Mouse (Mus musculus) myocyte (in vitro differentiated cells): ENCODE measurements around the gene Ugt1a7c. TPM values are rescaled to one million over a fixed set of nuclear protein-coding genes. Genes with fewer than 3 reads are reported as not detected.

Experiments
- H3K27me3 ChIP-seq: one replicate; pipeline ENCODE4 v1.6.1; 2011; ENCODE audit not compliant: control insufficient read depth, insufficient read depth, insufficient read length
- H3K36me3 ChIP-seq: one replicate; pipeline ENCODE4 v1.6.1; 2011; ENCODE audit not compliant: control insufficient read depth, insufficient read depth
- H3K4me2 ChIP-seq: one replicate; pipeline ENCODE4 v1.6.1; 2011; ENCODE audit warnings: low read depth, control low read depth
- H3K4me3 ChIP-seq: one replicate; pipeline ENCODE4 v1.5.1; 2011; ENCODE audit warnings: mild to moderate bottlenecking, control low read depth, moderate library complexity
- H3K79me2 ChIP-seq: one replicate; pipeline ENCODE4 v1.6.1; 2011; ENCODE audit not compliant: control insufficient read depth, insufficient read depth
- H3ac ChIP-seq: one replicate; pipeline ENCODE4 v1.6.1; 2011; ENCODE audit not compliant: control insufficient read depth, insufficient read length
- CEBPB ChIP-seq: IDR thresholded peaks from 2 replicates; pipeline ENCODE4 v1.6.1; 2011; ENCODE audit warnings: mild to moderate bottlenecking, moderate library complexity; ENCODE audit not compliant: poor library complexity, insufficient read depth, severe bottlenecking
- E2F4 ChIP-seq: IDR thresholded peaks from one replicate; pipeline ENCODE4 v1.6.1; 2011; ENCODE audit warnings: mild to moderate bottlenecking, control low read depth, moderate library complexity; ENCODE audit not compliant: insufficient read depth
- MAX ChIP-seq: IDR thresholded peaks from one replicate; pipeline ENCODE4 v1.6.1; 2011; ENCODE audit warnings: low read depth, mild to moderate bottlenecking, control low read depth
- MYOD1 ChIP-seq, 3 experiments: IDR thresholded peaks; one replicate each; pipeline ENCODE4 v1.6.1; 2011; ENCODE audit warnings: control low read depth in 2 of 3, low read depth in 2 of 3, mild to moderate bottlenecking in 2 of 3, moderate library complexity in 1 of 3; ENCODE audit not compliant: insufficient read length in 2 of 3, control insufficient read depth in 1 of 3
- MYOG ChIP-seq, 3 experiments: IDR thresholded peaks; one replicate each; pipeline ENCODE4 v1.6.1; 2011; ENCODE audit warnings: control low read depth in 2 of 3, low read depth in 2 of 3, mild to moderate bottlenecking in 2 of 3; ENCODE audit not compliant: insufficient read length in 2 of 3, control insufficient read depth in 1 of 3, insufficient read depth in 1 of 3
- POLR2A ChIP-seq: IDR thresholded peaks from one replicate; pipeline ENCODE4 v1.6.1; 2011; ENCODE audit warnings: low read depth, mild to moderate bottlenecking, control low read depth, moderate library complexity; ENCODE audit not compliant: insufficient read length
- POLR2AphosphoS2 ChIP-seq: IDR thresholded peaks from one replicate; pipeline ENCODE4 v1.6.1; 2011; ENCODE audit warnings: low read depth, control low read depth; ENCODE audit not compliant: insufficient read length
- REST ChIP-seq: IDR thresholded peaks from one replicate; pipeline ENCODE4 v1.6.1; 2011; ENCODE audit warnings: mild to moderate bottlenecking, control low read depth, moderate library complexity; ENCODE audit not compliant: insufficient read depth, insufficient read length
- SRF ChIP-seq: IDR thresholded peaks from one replicate; pipeline ENCODE4 v1.6.1; 2011; ENCODE audit warnings: low read depth; ENCODE audit not compliant: control insufficient read depth, insufficient read length
- TCF12 ChIP-seq: IDR thresholded peaks from one replicate; pipeline ENCODE4 v1.6.1; 2011; ENCODE audit warnings: mild to moderate bottlenecking, control low read depth; ENCODE audit not compliant: poor library complexity, insufficient read depth, severe bottlenecking
- TCF3 ChIP-seq: IDR thresholded peaks from one replicate; pipeline ENCODE4 v1.6.1; 2011; ENCODE audit warnings: low read depth, control low read depth; ENCODE audit not compliant: insufficient read length
- USF1 ChIP-seq: IDR thresholded peaks from one replicate; pipeline ENCODE4 v1.6.1; 2011; ENCODE audit warnings: low read depth, mild to moderate bottlenecking, control low read depth, moderate library complexity
- polyA plus RNA-seq: library from polyadenylated mRNA; unstranded; fragments of >200 nt; fragmentation: generic; extraction: Trizol; gene quantifications from one replicate; pipeline ENCODE4 v1.2.1, GENCODE M21; 2012; ENCODE audit warnings: missing spikeins

The Ugt1a7c gene
- polyA plus RNA-seq, 1 experiment, result 0.18 TPM

- Histone ChIP-seq H3K27me3 (no peaks in the 10 kb centered on the region), H3ac (no peak overlapping the region), H3K36me3 (peaks cover 36% of the 10 kb centered on the region), H3K4me3 (no peak overlapping the region), H3K4me2 (peak overlapping the region; percentile 37), H3K79me2 (no peaks in the 10 kb centered on the region)
- no peak for TF ChIP-seq TCF12
- no peak for TF ChIP-seq MYOG (IDR thresholded peaks at IDR 0.05; ENCODE audit: control insufficient read depth in 1 of 3, insufficient read depth in 1 of 3, insufficient read length in 2 of 3, low read depth in 2 of 3)
- no peak for TF ChIP-seq USF1
- TF ChIP-seq POLR2A, result no peak
- TF ChIP-seq MAX, result no peak
- no peak for TF ChIP-seq SRF
- no peak for TF ChIP-seq POLR2AphosphoS2
- TF ChIP-seq CEBPB, result no peak
- no peak for TF ChIP-seq TCF3
- no peak for TF ChIP-seq MYOD1 (IDR thresholded peaks at IDR 0.05; ENCODE audit: control insufficient read depth in 1 of 3, insufficient read length in 2 of 3, low read depth in 2 of 3)
- TF ChIP-seq REST, result no peak
- no peak for TF ChIP-seq E2F4
These were observed 166.8 kb downstream of the Ugt1a7c start for GRCm38 (mm10) chr1:88261706-88262105.

- TF ChIP-seq TCF12 (peak; percentile 27), REST (no peak), POLR2AphosphoS2 (no peak), TCF3 (no peak), CEBPB (no peak)
- Histone ChIP-seq H3ac (no peak overlapping the region), H3K4me2 (peak overlapping the region; percentile 37), H3K4me3 (no peak overlapping the region), H3K27me3 (no peaks in the 10 kb centered on the region), H3K36me3 (peaks cover 41% of the 10 kb centered on the region), H3K79me2 (no peaks in the 10 kb centered on the region)
These were observed 167.4 kb downstream of the Ugt1a7c start for GRCm38 (mm10) chr1:88262255-88262654.

- Histone ChIP-seq H3K4me3 (no peak overlapping the region), H3K36me3 (peaks cover 48% of the 10 kb centered on the region), H3K4me2 (no peak overlapping the region), H3ac (no peak overlapping the region), H3K27me3 (no peaks in the 10 kb centered on the region), H3K79me2 (no peaks in the 10 kb centered on the region)
- TF ChIP-seq TCF12 (no peak), E2F4 (no peak), SRF (no peak), POLR2AphosphoS2 (no peak), POLR2A (no peak), CEBPB (no peak), MYOD1 (IDR thresholded peaks at IDR 0.05; ENCODE audit: control insufficient read depth in 1 of 3, insufficient read length in 2 of 3, low read depth in 2 of 3) (no peak), MAX (no peak), TCF3 (no peak), REST (no peak), USF1 (no peak), MYOG (IDR thresholded peaks at IDR 0.05; ENCODE audit: control insufficient read depth in 1 of 3, insufficient read depth in 1 of 3, insufficient read length in 2 of 3, low read depth in 2 of 3) (no peak)
These were observed 168.1 kb downstream of the Ugt1a7c start for GRCm38 (mm10) chr1:88262961-88263360.

- Histone ChIP-seq H3K36me3 (peaks cover 54% of the 10 kb centered on the region), H3K4me3 (no peak overlapping the region), H3K27me3 (no peaks in the 10 kb centered on the region), H3K4me2 (no peak overlapping the region), H3ac (no peak overlapping the region), H3K79me2 (no peaks in the 10 kb centered on the region)
- TF ChIP-seq TCF3 (no peak), POLR2A (no peak), POLR2AphosphoS2 (no peak), E2F4 (no peak), TCF12 (no peak), REST (no peak), CEBPB (no peak), MYOD1 (IDR thresholded peaks at IDR 0.05; ENCODE audit: control insufficient read depth in 1 of 3, insufficient read length in 2 of 3, low read depth in 2 of 3) (no peak), USF1 (no peak), MAX (no peak), SRF (no peak), MYOG (IDR thresholded peaks at IDR 0.05; ENCODE audit: control insufficient read depth in 1 of 3, insufficient read depth in 1 of 3, insufficient read length in 2 of 3, low read depth in 2 of 3) (no peak)
These were observed 168.9 kb downstream of the Ugt1a7c start for GRCm38 (mm10) chr1:88263778-88264177.

GRCm38 (mm10) chr1:88264237-88264868, 169.5 kb downstream of the Ugt1a7c start:
- Histone ChIP-seq H3K4me2 (no peak overlapping the region), H3K79me2 (no peaks in the 10 kb centered on the region), H3ac (no peak overlapping the region), H3K36me3 (peaks cover 60% of the 10 kb centered on the region), H3K27me3 (no peaks in the 10 kb centered on the region), H3K4me3 (no peak overlapping the region)
- TF ChIP-seq E2F4, result no peak
- no peak for TF ChIP-seq POLR2A
- no peak for TF ChIP-seq SRF
- no peak for TF ChIP-seq REST
- TF ChIP-seq MYOD1 (IDR thresholded peaks at IDR 0.05; ENCODE audit: control insufficient read depth in 1 of 3, insufficient read length in 2 of 3, low read depth in 2 of 3), result no peak
- no peak for TF ChIP-seq MAX
- no peak for TF ChIP-seq POLR2AphosphoS2
- TF ChIP-seq USF1, result no peak
- no peak for TF ChIP-seq TCF12
- TF ChIP-seq TCF3, result no peak
- TF ChIP-seq CEBPB, result no peak
- no peak for TF ChIP-seq MYOG (IDR thresholded peaks at IDR 0.05; ENCODE audit: control insufficient read depth in 1 of 3, insufficient read depth in 1 of 3, insufficient read length in 2 of 3, low read depth in 2 of 3)
